Mouse (Mus musculus): Measurements from ENCODE around the gene Glt6d1.

- TF ChIP-seq CTCF (IDR thresholded peaks at IDR 0.05; ENCODE audit: low read depth, low read length) (no peak), TAL1 (conservative IDR thresholded peaks at IDR 0.05; ENCODE audit: low read depth, low read length) (no peak), GATA1 (IDR thresholded peaks at IDR 0.05; ENCODE audit: borderline replicate concordance, low read length) (no peak), GATA2 (IDR thresholded peaks at IDR 0.05; ENCODE audit: borderline replicate concordance, low read depth, low read length) (no peak)
These were observed 33.7 kb downstream of the Glt6d1 start, which contains the start of gene Gm13539 for GRCm38 (mm10) chr2:25781957-25782356.
